ENCODE assay signal across 7 mouse cellular contexts in genomic region chr3:89279153-89279890, GRCm38 (mm10). TPM values are rescaled to one million over a fixed set of nuclear protein-coding genes. Genes with fewer than 3 reads are reported as not detected.
DNase-seq lines count a peak whose midpoint lies in the region; ATAC-seq and TF ChIP-seq lines count a peak whose summit lies in the region.

No protein-coding gene starts in this region.

- H3K27ac ChIP-seq in gastrocnemius, adult 2 months = peak overlapping the region; percentile 96
- H3K27ac ChIP-seq in hindbrain, embryonic 15.5 days (replicated peaks) = peak overlapping the region; percentile 43; the same call in 1 of the 2 replicates

- H3K4me3 ChIP-seq in gastrocnemius, adult 2 months = peak overlapping the region; percentile 85
- H3K4me3 ChIP-seq in hindbrain, embryonic 15.5 days = peak overlapping the region; percentile 43
- peak overlapping the region; percentile 90 for H3K4me3 ChIP-seq in megakaryocyte, embryonic 14.5 days (replicated peaks)

- H3K9ac ChIP-seq in hindbrain, embryonic 15.5 days = peak overlapping the region; percentile 44

- DNase-seq in adipocyte (ENCODE audit: low spot score) = peak; percentile 89
- peak; percentile 92 to 94 for DNase-seq in cerebellum, postnatal 10 days
- peak; percentile 92 for DNase-seq in gastrocnemius, adult 2 months
- peak; percentile 70 to 77 for DNase-seq in left cerebral cortex, postnatal 14 days (ENCODE audit: low spot score in 2 of 2)
- DNase-seq in right cerebral cortex, adult 18-20 months = peak; percentile 85

- WGBS in hindbrain, embryonic 15.5 days = 1% methylated on average over 35 of the region's 35 CpGs

- no peak for TF ChIP-seq CTCF in gastrocnemius, adult 2 months (IDR thresholded peaks at IDR 0.05)

- no peaks in the 10 kb centered on the region for H3K9me3 ChIP-seq in hindbrain, embryonic 15.5 days
- no peaks in the 10 kb centered on the region for H3K9me3 ChIP-seq in megakaryocyte, embryonic 14.5 days

- intact Hi-C loops in gastrocnemius, adult 2 months (cut with DNase I) = no loop called here
- intact Hi-C loops in left cerebral cortex, postnatal 14 days (cut with DNase I) = no loop called here

- peaks cover 40% of the 10 kb centered on the region for H3K4me1 ChIP-seq in hindbrain, embryonic 15.5 days (replicated peaks)
- peaks cover 41% of the 10 kb centered on the region for H3K4me1 ChIP-seq in megakaryocyte, embryonic 14.5 days

- H3K27me3 ChIP-seq in hindbrain, embryonic 15.5 days = peaks cover 25% of the 10 kb centered on the region
- H3K27me3 ChIP-seq in megakaryocyte, embryonic 14.5 days (replicated peaks) = peaks cover 87% of the 10 kb centered on the region

- no peaks in the 10 kb centered on the region for H3K36me3 ChIP-seq in hindbrain, embryonic 15.5 days
- H3K36me3 ChIP-seq in megakaryocyte, embryonic 14.5 days (replicated peaks; ENCODE audit: low read length) = no peaks in the 10 kb centered on the region

- ATAC-seq in hindbrain, embryonic 15.5 days (ENCODE audit: low FRiP score, low read depth) = peak; percentile 73

- H3K4me2 ChIP-seq in hindbrain, embryonic 15.5 days = peak overlapping the region; percentile 70

RNA-seq across cellular contexts. Expression of gene Efna1, which starts 1.6 kb away (rescaled TPM):
- total RNA-seq in gastrocnemius, adult 2 months (2021) = 10 to 100 TPM in 1 of 2 experiments, 1 to 10 TPM in 1; 7.9 to 13.1 TPM
- 8.9 and 9.1 TPM in 2 replicates for polyA plus RNA-seq in hindbrain, embryonic 15.5 days (2015; fragmentation: Nextera tagmentation; extraction: Ambion mirVana)
- total RNA-seq in left cerebral cortex, postnatal 14 days (2021) = 1 to 10 TPM; 4.0 to 5.9 TPM
- polyA plus RNA-seq in megakaryocyte, embryonic 14.5 days (2012; ENCODE audit: insufficient read depth, low replicate concordance) = 0.16 TPM in 1 of 2 replicates, not detected in the other

RNA-seq across cellular contexts. Expression of gene Slc50a1, which starts 9.0 kb away (rescaled TPM):
- total RNA-seq in gastrocnemius, adult 2 months (2021) = 1 to 10 TPM; 8.9 to 9.7 TPM
- 36.2 and 38.5 TPM in 2 replicates for polyA plus RNA-seq in hindbrain, embryonic 15.5 days (2015; fragmentation: Nextera tagmentation; extraction: Ambion mirVana)
- 10 to 100 TPM; 25.7 to 30.5 TPM for total RNA-seq in left cerebral cortex, postnatal 14 days (2021)
- polyA plus RNA-seq in megakaryocyte, embryonic 14.5 days (2012; ENCODE audit: insufficient read depth, low replicate concordance) = 7.0 and 25.0 TPM in 2 replicates

RNA-seq across cellular contexts. Expression of gene Dpm3, which starts 20.2 kb away (rescaled TPM):
- total RNA-seq in gastrocnemius, adult 2 months (2021) = 10 to 100 TPM; 16.4 to 26.9 TPM
- 80.0 and 88.4 TPM in 2 replicates for polyA plus RNA-seq in hindbrain, embryonic 15.5 days (2015; fragmentation: Nextera tagmentation; extraction: Ambion mirVana)
- total RNA-seq in left cerebral cortex, postnatal 14 days (2021) = 10 to 100 TPM; 50.8 to 53.0 TPM
- polyA plus RNA-seq in megakaryocyte, embryonic 14.5 days (2012; ENCODE audit: insufficient read depth, low replicate concordance) = 435 and 701 TPM in 2 replicates

RNA-seq across cellular contexts. Expression of gene Trim46, which starts 33.2 kb away (rescaled TPM):
- under 1 TPM; 0.18 to 0.50 TPM for total RNA-seq in gastrocnemius, adult 2 months (2021)
- 71.3 and 81.6 TPM in 2 replicates for polyA plus RNA-seq in hindbrain, embryonic 15.5 days (2015; fragmentation: Nextera tagmentation; extraction: Ambion mirVana)
- 100 to 1,000 TPM; 102 to 105 TPM for total RNA-seq in left cerebral cortex, postnatal 14 days (2021)
- 1.8 and 2.1 TPM in 2 replicates for polyA plus RNA-seq in megakaryocyte, embryonic 14.5 days (2012; ENCODE audit: insufficient read depth, low replicate concordance)

RNA-seq across cellular contexts. Expression of gene Krtcap2, which starts 33.6 kb away (rescaled TPM):
- total RNA-seq in gastrocnemius, adult 2 months (2021) = 10 to 100 TPM; 62.9 to 79.7 TPM
- polyA plus RNA-seq in hindbrain, embryonic 15.5 days (2015; fragmentation: Nextera tagmentation; extraction: Ambion mirVana) = 196 and 211 TPM in 2 replicates
- total RNA-seq in left cerebral cortex, postnatal 14 days (2021) = 10 to 100 TPM; 74.5 to 86.3 TPM
- polyA plus RNA-seq in megakaryocyte, embryonic 14.5 days (2012; ENCODE audit: insufficient read depth, low replicate concordance) = 81.0 and 225 TPM in 2 replicates

Comparison
In these comparisons a context has a peak if more than half of its experiments do, and no peak if none do; other contexts are left out.
1. Peak in every context shown above with its lines: DNase-seq, ATAC-seq, H3K4me3 ChIP-seq and H3K27ac ChIP-seq.